Mouse (Mus musculus) MEL (cell line): ENCODE measurements around the gene Gal3st3.

Experiments used
- CHD1 ChIP-seq: IDR thresholded peaks from 2 replicates; pipeline ENCODE4 v1.6.1; 2012; ENCODE audit warnings: low read depth, mild to moderate bottlenecking, inconsistent platforms, low read length, improper control_type of control experiment
- CHD2 ChIP-seq: IDR thresholded peaks from 2 replicates; pipeline ENCODE4 v1.6.1; 2011; ENCODE audit warnings: low read length, improper control_type of control experiment
- CTCF ChIP-seq, 3 experiments: IDR thresholded peaks in 2 of 3; conservative IDR thresholded peaks in 1 of 3; 2 replicates each; pipeline ENCODE4 v1.5.1; 2011 to 2012; ENCODE audit warnings: low read length in 3 of 3, low read depth in 2 of 3, mild to moderate bottlenecking in 2 of 3, improper control_type of control experiment in 1 of 3, inconsistent platforms in 1 of 3, mixed read lengths in 1 of 3, moderate library complexity in 1 of 3; ENCODE audit not compliant: control insufficient read depth in 1 of 3, insufficient read depth in 1 of 3, poor library complexity in 1 of 3, severe bottlenecking in 1 of 3
- EP300 ChIP-seq, 2 experiments: IDR thresholded peaks; 2 replicates each; pipeline ENCODE4 v1.6.1; 2011; ENCODE audit warnings: improper control_type of control experiment in 2 of 2, low read length in 2 of 2, low read depth in 1 of 2, mild to moderate bottlenecking in 1 of 2
- GATA1 ChIP-seq: IDR thresholded peaks from 2 replicates; pipeline ENCODE4 v1.6.1; 2011; ENCODE audit warnings: low read depth, low read length, improper control_type of control experiment
- HCFC1 ChIP-seq: IDR thresholded peaks from 2 replicates; pipeline ENCODE4 v1.6.1; 2012; ENCODE audit warnings: low read depth, mild to moderate bottlenecking, inconsistent platforms, low read length, improper control_type of control experiment, moderate library complexity
- KAT2A ChIP-seq: conservative IDR thresholded peaks from 2 replicates; pipeline ENCODE4 v1.6.1; 2012; ENCODE audit warnings: low read depth, low read length, improper control_type of control experiment, inconsistent platforms
- MAZ ChIP-seq: IDR thresholded peaks from 2 replicates; pipeline ENCODE4 v1.6.1; 2012; ENCODE audit warnings: low read depth, mild to moderate bottlenecking, inconsistent platforms, low read length, improper control_type of control experiment
- MXI1 ChIP-seq: IDR thresholded peaks from 2 replicates; pipeline ENCODE4 v1.6.1; 2011; ENCODE audit warnings: mild to moderate bottlenecking, low read depth, low read length, improper control_type of control experiment
- POLR2A ChIP-seq, 2 experiments: IDR thresholded peaks; 2 replicates each; pipeline ENCODE4 v1.6.1; 2011 to 2012; ENCODE audit warnings: low read length in 2 of 2, mild to moderate bottlenecking in 2 of 2, control low read depth in 1 of 2, improper control_type of control experiment in 1 of 2, low read depth in 1 of 2, moderate library complexity in 1 of 2; ENCODE audit not compliant: control insufficient read depth in 1 of 2, insufficient read depth in 1 of 2, poor library complexity in 1 of 2
- SMC3 ChIP-seq: IDR thresholded peaks from 2 replicates; pipeline ENCODE4 v1.6.1; 2011; ENCODE audit warnings: low read depth, low read length, improper control_type of control experiment
- TCF12 ChIP-seq: IDR thresholded peaks from 2 replicates; pipeline ENCODE4 v1.6.1; 2014; ENCODE audit warnings: low read depth, mild to moderate bottlenecking, inconsistent platforms, low read length, improper control_type of control experiment, moderate library complexity
- USF2 ChIP-seq, 2 experiments: IDR thresholded peaks; 2 replicates each; pipeline ENCODE4 v1.6.1; 2011 to 2012; ENCODE audit warnings: improper control_type of control experiment in 2 of 2, low read length in 2 of 2, borderline replicate concordance in 1 of 2, inconsistent platforms in 1 of 2, low read depth in 1 of 2, mild to moderate bottlenecking in 1 of 2; ENCODE audit not compliant: insufficient read depth in 1 of 2

- TF ChIP-seq SMC3, result no peak
- no peak for TF ChIP-seq CTCF (IDR thresholded peaks at IDR 0.05 in 2 of 3, conservative IDR thresholded peaks at IDR 0.05 in 1 of 3; ENCODE audit: control insufficient read depth in 1 of 3, insufficient read depth in 1 of 3, low read depth in 2 of 3, low read length in 3 of 3, poor library complexity in 1 of 3, severe bottlenecking in 1 of 3)
- TF ChIP-seq GATA1, result no peak
- TF ChIP-seq TCF12, result no peak
- no peak for TF ChIP-seq POLR2A (IDR thresholded peaks at IDR 0.05; ENCODE audit: control insufficient read depth in 1 of 2, insufficient read depth in 1 of 2, low read depth in 1 of 2, low read length in 2 of 2, poor library complexity in 1 of 2)
- TF ChIP-seq EP300 (IDR thresholded peaks at IDR 0.05; ENCODE audit: low read depth in 1 of 2, low read length in 2 of 2), result no peak
- TF ChIP-seq CHD1, result no peak
- TF ChIP-seq MAZ, result no peak
- TF ChIP-seq MXI1, result no peak
- TF ChIP-seq KAT2A, result no peak
- TF ChIP-seq HCFC1, result no peak
- TF ChIP-seq CHD2, result no peak
- no peak for TF ChIP-seq USF2 (IDR thresholded peaks at IDR 0.05; ENCODE audit: borderline replicate concordance in 1 of 2, insufficient read depth in 1 of 2, low read depth in 1 of 2, low read length in 2 of 2)
Observed at GRCm38 (mm10) chr19:5345297-5346131, 47.4 kb downstream of the Gal3st3 start.
